16 mouse cellular contexts compared by ENCODE assay signal in the genomic region with DNA sequence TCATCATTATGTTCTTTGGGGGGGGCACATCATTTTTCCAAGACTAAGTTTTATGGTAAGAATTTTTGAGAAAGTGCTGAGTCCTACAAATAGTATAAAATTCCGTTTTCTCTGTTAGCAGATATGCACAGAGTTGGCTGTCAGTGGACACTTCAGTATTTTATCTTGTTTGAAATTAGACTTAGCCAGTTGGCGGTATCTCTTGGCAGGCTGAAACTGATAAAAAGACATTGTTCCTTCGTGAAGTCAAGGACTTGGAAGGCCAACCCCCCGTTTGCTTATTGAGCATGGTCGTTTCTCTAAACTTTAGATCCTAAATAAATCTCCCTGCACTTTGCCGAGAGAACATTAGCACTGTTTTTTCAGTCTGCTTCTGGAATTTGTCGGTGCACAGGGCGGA.
DNase-seq lines count a peak whose midpoint lies in the region; ATAC-seq and TF ChIP-seq lines count a peak whose summit lies in the region.
"Had no signal": no experiment of that assay in that cellular context is flagged by ENCODE, and none has a peak within 500 bp of the region (broad histone marks: within the 10 kb centered on the region; RNA-seq: fewer than 3 reads in every experiment).

No protein-coding gene starts in this region.

- H3K27me3 ChIP-seq in heart, embryonic 10.5 days (ENCODE audit: insufficient read depth, poor library complexity, severe bottlenecking) = no peaks in the 10 kb centered on the region
- H3K27me3 ChIP-seq in heart, postnatal 0 days (ENCODE audit: control insufficient read depth, insufficient read depth, low read length) = no peaks in the 10 kb centered on the region
- no peaks in the 10 kb centered on the region for H3K27me3 ChIP-seq in liver, embryonic 16.5 days (ENCODE audit: control insufficient read depth, insufficient read depth, low read depth, low read length)
- H3K27me3 ChIP-seq: hindbrain, embryonic 12.5 days; midbrain, embryonic 12.5 days had no signal

- H3K4me3 ChIP-seq in heart, embryonic 10.5 days = no peak overlapping the region
- no peak overlapping the region for H3K4me3 ChIP-seq in heart, postnatal 0 days (ENCODE audit: low read depth, low read length)
- no peak overlapping the region for H3K4me3 ChIP-seq in bone marrow, adult 2 months (replicated peaks; ENCODE audit: control insufficient read depth, low read depth, low read length)
- H3K4me3 ChIP-seq in liver, embryonic 16.5 days (ENCODE audit: low read depth, low read length) = no peak overlapping the region
- H3K4me3 ChIP-seq: forebrain, embryonic 10.5 days; hindbrain, embryonic 12.5 days; left cerebral cortex, adult 2 months; midbrain, embryonic 12.5 days had no signal

- H3K27ac ChIP-seq in heart, embryonic 10.5 days = 0 out of 2 replicates have a peak overlapping the region, but pooled peaks have one; percentile 5
- no peak overlapping the region; the same call in 1 of the 2 replicates for H3K27ac ChIP-seq in heart, postnatal 0 days (ENCODE audit: low read depth)
- peak overlapping the region; percentile 39; the same call in 1 of the 2 replicates for H3K27ac ChIP-seq in bone marrow, adult 2 months (ENCODE audit: control insufficient read depth, insufficient read depth, low read depth, low read length, poor library complexity)
- H3K27ac ChIP-seq in liver, embryonic 16.5 days (ENCODE audit: low read length) = peak overlapping the region; percentile 55; the same call in 1 of the 2 replicates
- H3K27ac ChIP-seq: forebrain, embryonic 10.5 days; hindbrain, embryonic 12.5 days; kidney, postnatal 0 days; left cerebral cortex, adult 2 months; macrophage; midbrain, embryonic 12.5 days had no signal

- no peak for TF ChIP-seq POLR2A in bone marrow, adult 2 months (IDR thresholded peaks at IDR 0.05; ENCODE audit: borderline replicate concordance, control insufficient read depth, low read depth, low read length)

- TF ChIP-seq EP300 in heart, postnatal 0 days (IDR thresholded peaks at IDR 0.05; ENCODE audit: low read depth) = no peak

- WGBS in heart, embryonic 10.5 days = 23% methylated on average over 8 of the region's 8 CpGs
- WGBS in heart, postnatal 0 days = 15% methylated on average over 8 of the region's 8 CpGs
- 59% methylated on average over 8 of the region's 8 CpGs for WGBS in bone marrow, adult 2 months
- WGBS in liver, embryonic 16.5 days (ENCODE audit: insufficient replicate concordance) = 24% methylated on average over 8 of the region's 8 CpGs

- no peak for DNase-seq in heart, embryonic 10.5 days (ENCODE audit: low spot score)
- DNase-seq in heart, adult 11 months = no peak
- no peak for DNase-seq in heart, postnatal 0 days (ENCODE audit: low spot score)
- DNase-seq in heart, postnatal 4 days = no peak
- DNase-seq in urinary bladder, postnatal 25 days (ENCODE audit: low spot score) = no peak
- no peak for DNase-seq in gastrocnemius, postnatal 10 days
- DNase-seq: right cerebral cortex, postnatal 25 days had no signal

- H3K9me3 ChIP-seq in heart, embryonic 10.5 days = no peaks in the 10 kb centered on the region
- H3K9me3 ChIP-seq in heart, postnatal 0 days (replicated peaks; ENCODE audit: control insufficient read depth, low read length) = no peaks in the 10 kb centered on the region
- no peaks in the 10 kb centered on the region for H3K9me3 ChIP-seq in liver, embryonic 16.5 days (replicated peaks; ENCODE audit: control insufficient read depth, low read length)
- H3K9me3 ChIP-seq: forebrain, embryonic 10.5 days; hindbrain, embryonic 12.5 days; midbrain, embryonic 12.5 days had no signal

- no peak for ATAC-seq in heart, postnatal 0 days (ENCODE audit: insufficient read depth, low read depth)
- ATAC-seq in liver, embryonic 16.5 days (ENCODE audit: low read depth) = peak; percentile 24; the same call in 1 of the 2 replicates
- ATAC-seq: inflammation-experienced regulatory T-cells, adult 6 months had no signal

- H3K9ac ChIP-seq in heart, postnatal 0 days (replicated peaks; ENCODE audit: low read depth, low read length) = no peak overlapping the region
- no peak overlapping the region for H3K9ac ChIP-seq in liver, embryonic 16.5 days (ENCODE audit: low read depth, low read length)
- H3K9ac ChIP-seq: hindbrain, embryonic 12.5 days; midbrain, embryonic 12.5 days had no signal

- TF ChIP-seq CTCF in heart, postnatal 0 days (IDR thresholded peaks at IDR 0.05; ENCODE audit: low read depth) = no peak
- TF ChIP-seq CTCF in bone marrow, adult 2 months (IDR thresholded peaks at IDR 0.05; ENCODE audit: control insufficient read depth, insufficient read depth, low read length) = no peak

- no peaks in the 10 kb centered on the region for H3K36me3 ChIP-seq in heart, embryonic 10.5 days
- H3K36me3 ChIP-seq in heart, postnatal 0 days (replicated peaks; ENCODE audit: control insufficient read depth, insufficient read depth, low read length) = no peaks in the 10 kb centered on the region
- no peaks in the 10 kb centered on the region for H3K36me3 ChIP-seq in liver, embryonic 16.5 days (ENCODE audit: control insufficient read depth, insufficient read depth)
- H3K36me3 ChIP-seq: forebrain, embryonic 10.5 days; hindbrain, embryonic 12.5 days; midbrain, embryonic 12.5 days had no signal

- H3K4me1 ChIP-seq in heart, embryonic 10.5 days = peaks cover 42% of the 10 kb centered on the region
- peaks cover 8% of the 10 kb centered on the region for H3K4me1 ChIP-seq in heart, postnatal 0 days (ENCODE audit: control insufficient read depth, insufficient read depth)
- peaks cover 4% of the 10 kb centered on the region; the same call in 1 of the 2 replicates for H3K4me1 ChIP-seq in bone marrow, adult 2 months (ENCODE audit: control insufficient read depth, insufficient read depth, low read length)
- peaks cover 23% of the 10 kb centered on the region for H3K4me1 ChIP-seq in liver, embryonic 16.5 days (ENCODE audit: control insufficient read depth, low read depth, low read length)
- H3K4me1 ChIP-seq: midbrain, embryonic 12.5 days had no signal

- H3K4me2 ChIP-seq in heart, postnatal 0 days (ENCODE audit: low read depth, low read length) = 0 out of 2 replicates have a peak overlapping the region, but pooled peaks have one; percentile 4
- no peak overlapping the region for H3K4me2 ChIP-seq in liver, embryonic 16.5 days (ENCODE audit: low read depth, low read length)
- H3K4me2 ChIP-seq: hindbrain, embryonic 12.5 days; midbrain, embryonic 12.5 days had no signal
